Mouse (Mus musculus): ENCODE data around the gene Gm20498. TPM values are rescaled to one million over a fixed set of nuclear protein-coding genes. Genes with fewer than 3 reads are reported as not detected.

Gm20498 gene
- total RNA-seq, 4 experiments from 2014 or later = 40.0 to 48.0 (median 46.3) TPM

GRCm38 (mm10) chr12:81332875-81333421, 199.8 kb downstream of the Gm20498 start, which contains the start of gene Slc8a3:
Gene Slc8a3 (minus strand): TSS chr12:81333180.
- DNase-seq (ENCODE audit: low spot score) = no peak

GRCm38 (mm10) chr12:81331937-81332874, 200.5 kb downstream of the Gm20498 start:
- DNase-seq (ENCODE audit: low spot score) = no peak

- DNase-seq (ENCODE audit: low spot score) = no peak
Measured at GRCm38 (mm10) chr12:81331046-81331638, 201.6 kb downstream of the Gm20498 start.

- DNase-seq (ENCODE audit: low spot score) = no peak
Measured at GRCm38 (mm10) chr12:81324991-81325390, 207.7 kb downstream of the Gm20498 start.

GRCm38 (mm10) chr12:81324116-81324515, 208.6 kb downstream of the Gm20498 start:
- DNase-seq (ENCODE audit: low spot score) = no peak

GRCm38 (mm10) chr12:81321021-81321420, 211.7 kb downstream of the Gm20498 start:
- DNase-seq (ENCODE audit: low spot score) = no peak

- no peak for DNase-seq (ENCODE audit: low spot score)
Measured at GRCm38 (mm10) chr12:81317811-81318210, 214.9 kb downstream of the Gm20498 start.

- no peak for DNase-seq (ENCODE audit: low spot score)
Measured at GRCm38 (mm10) chr12:81315953-81316352, 216.8 kb downstream of the Gm20498 start.

Other genes with a start within 250 kb of the Gm20498 start
- under 1 TPM; 0.16 to 0.20 (median 0.16) TPM for gene Slc8a3, start 199.7 kb downstream of the Gm20498 start, total RNA-seq (2022)
- under 1 TPM; 0.50 to 0.89 (median 0.61) TPM for gene Gm4787, start 153.4 kb downstream of the Gm20498 start, total RNA-seq (2022)
- gene Adam4, start 111.0 kb downstream of the Gm20498 start, total RNA-seq (2022) = 1 to 10 TPM in 1 of 4 experiments, under 1 TPM in 3; 0.60 to 1.1 (median 0.68) TPM
- 10 to 100 TPM; 59.2 to 68.2 (median 63.6) TPM for gene Cox16, start 47.8 kb downstream of the Gm20498 start, total RNA-seq (2022)
- 10 to 100 TPM; 36.2 to 45.1 (median 40.3) TPM for gene Synj2bp, start within 50 bp of the Gm20498 start, total RNA-seq (2022)
- under 1 TPM in 1 of 4 experiments, not detected in 3; 0.11 TPM for gene Adam21, start 35.6 kb upstream of the Gm20498 start, total RNA-seq (2022)
- gene Med6, start 62.1 kb upstream of the Gm20498 start, total RNA-seq (2022) = 10 to 100 TPM; 11.8 to 17.6 (median 14.8) TPM
- 1 to 10 TPM; 1.2 to 2.2 (median 1.8) TPM for gene Ttc9, start 98.3 kb upstream of the Gm20498 start, total RNA-seq (2022)
- gene Map3k9, start 248.3 kb upstream of the Gm20498 start, total RNA-seq (2022) = under 1 TPM; 0.09 to 0.26 (median 0.18) TPM

All from heart, adult 8-10 months (tissue).